Mouse (Mus musculus) intestine, embryonic 15.5 days (tissue): ENCODE results near the gene Pacrg. TPM values are rescaled to one million over a fixed set of nuclear protein-coding genes. Genes with fewer than 3 reads are reported as not detected.

ENCODE experiments used
- ATAC-seq: fragments of 200-750 bp; cut with Nextera tagmentation; 2 replicates; pipeline ENCODE4 v1.8.0; 2017; ENCODE audit warnings: moderate TSS enrichment, moderate library complexity
- H3K27ac ChIP-seq: fragments of 300-500 bp; sonication (generic); 2 replicates; pipeline ENCODE4 v1.5.1; 2015; ENCODE audit warnings: mild to moderate bottlenecking, inconsistent platforms
- H3K27me3 ChIP-seq: fragments of 300-500 bp; sonication (generic); replicated peaks from 2 replicates; pipeline ENCODE4 v1.6.1; 2015; ENCODE audit warnings: inconsistent platforms
- H3K36me3 ChIP-seq: fragments of 300-500 bp; sonication (generic); 2 replicates; pipeline ENCODE4 v1.6.1; 2015; ENCODE audit warnings: inconsistent platforms
- H3K4me1 ChIP-seq: fragments of 300-500 bp; sonication (generic); replicated peaks from 2 replicates; pipeline ENCODE4 v1.6.1; 2015; ENCODE audit warnings: inconsistent platforms
- H3K4me2 ChIP-seq: fragments of 300-500 bp; sonication (generic); replicated peaks from 2 replicates; pipeline ENCODE4 v1.6.1; 2015; ENCODE audit warnings: mild to moderate bottlenecking, inconsistent platforms
- H3K4me3 ChIP-seq: fragments of 300-500 bp; sonication (generic); replicated peaks from 2 replicates; pipeline ENCODE4 v1.5.1; 2015; ENCODE audit warnings: inconsistent platforms
- H3K9ac ChIP-seq: fragments of 300-500 bp; sonication (generic); 2 replicates; pipeline ENCODE4 v1.6.1; 2015; ENCODE audit warnings: inconsistent platforms
- H3K9me3 ChIP-seq: fragments of 300-500 bp; sonication (generic); 2 replicates; pipeline ENCODE4 v1.6.1; 2016; ENCODE audit warnings: inconsistent platforms
- WGBS: fragments of 180-500 bp; shearing (Covaris S2); methylation state at CpG from one replicate; pipeline ENCODE4 v1.1.7; 2015; 5-methylcytosine and 5-hydroxymethylcytosine counted together
- polyA plus RNA-seq: library from polyadenylated mRNA; unstranded; fragments of >200 nt; fragmentation: Nextera tagmentation; extraction: Ambion mirVana; gene quantifications from 2 replicates; pipeline ENCODE4 v1.2.1, GENCODE M21; 2015

Gene Pacrg
- polyA plus RNA-seq, 1 experiment from 2014 or later: 0.93 TPM

- no peaks in the 10 kb centered on the region for H3K4me1 ChIP-seq
- H3K36me3 ChIP-seq: no peaks in the 10 kb centered on the region
- H3K9me3 ChIP-seq: no peaks in the 10 kb centered on the region
- no peak for ATAC-seq
- no peak overlapping the region for H3K4me2 ChIP-seq
- no peak overlapping the region for H3K9ac ChIP-seq
- H3K27me3 ChIP-seq: no peaks in the 10 kb centered on the region
- no peak overlapping the region for H3K4me3 ChIP-seq
- WGBS: 39% methylated on average over 11 of the region's 11 CpGs
- no peak overlapping the region for H3K27ac ChIP-seq
These were observed 320.5 kb downstream of the Pacrg start for GRCm38 (mm10) chr17:10519506-10520155.

DNA sequence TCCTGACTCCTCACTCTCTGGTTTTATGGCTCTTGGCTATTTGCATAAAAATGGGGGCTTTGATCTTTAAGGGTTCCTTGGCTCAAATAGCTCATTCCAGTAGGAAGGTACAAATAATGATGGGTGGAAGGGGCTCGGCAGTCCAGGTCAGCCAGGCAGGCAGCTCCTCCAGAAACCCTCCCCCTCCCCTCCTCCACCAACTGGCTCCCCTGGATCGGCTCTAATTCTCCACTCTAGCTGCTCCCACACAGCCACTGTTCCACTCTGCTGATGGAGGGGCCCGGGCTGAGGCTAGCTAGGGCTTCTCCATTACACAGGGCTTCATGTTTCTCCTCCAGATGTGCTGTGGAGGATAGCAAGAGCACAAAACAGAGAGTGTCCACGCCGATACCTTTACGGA lies 325.3 kb downstream of the Pacrg start:
- H3K27me3 ChIP-seq: no peaks in the 10 kb centered on the region
- no peak overlapping the region for H3K4me3 ChIP-seq
- H3K9ac ChIP-seq: no peak overlapping the region
- ATAC-seq: no peak
- no peak overlapping the region for H3K4me2 ChIP-seq
- H3K9me3 ChIP-seq: no peaks in the 10 kb centered on the region
- H3K4me1 ChIP-seq: no peaks in the 10 kb centered on the region
- H3K36me3 ChIP-seq: no peaks in the 10 kb centered on the region
- H3K27ac ChIP-seq: no peak overlapping the region
- 58% methylated on average over 6 of the region's 6 CpGs for WGBS

GRCm38 (mm10) chr17:10510913-10511759 lies 329.0 kb downstream of the Pacrg start:
- Histone ChIP-seq H3K27me3 (no peaks in the 10 kb centered on the region), H3K9ac (no peak overlapping the region), H3K27ac (no peak overlapping the region), H3K4me3 (no peak overlapping the region), H3K9me3 (no peaks in the 10 kb centered on the region), H3K4me2 (no peak overlapping the region), H3K4me1 (no peaks in the 10 kb centered on the region), H3K36me3 (no peaks in the 10 kb centered on the region)
- ATAC-seq: no peak
- 82% methylated on average over 10 of the region's 10 CpGs for WGBS

DNA sequence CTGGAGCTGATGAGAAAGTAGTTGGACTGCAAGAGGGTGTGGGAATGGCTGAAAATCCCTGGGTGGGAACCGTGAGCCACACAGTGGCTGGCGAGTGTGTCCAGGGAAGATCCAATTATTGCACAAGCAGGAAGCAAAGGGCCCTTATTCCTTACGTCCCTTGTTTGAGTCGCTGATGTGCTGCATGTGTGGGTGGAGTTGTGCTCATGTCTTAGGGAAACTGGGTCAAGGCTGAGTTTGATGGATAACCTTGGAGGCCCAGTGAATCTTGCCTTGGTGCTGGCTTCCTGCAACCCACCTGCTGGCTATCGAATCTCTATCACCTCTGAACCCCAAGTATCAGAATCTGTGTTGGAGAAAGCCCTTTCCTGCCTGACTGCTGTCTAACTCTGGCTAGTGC lies 329.6 kb downstream of the Pacrg start:
- H3K36me3 ChIP-seq: no peaks in the 10 kb centered on the region
- no peak overlapping the region for H3K27ac ChIP-seq
- no peak overlapping the region for H3K4me2 ChIP-seq
- no peaks in the 10 kb centered on the region for H3K4me1 ChIP-seq
- 76% methylated on average over 5 of the region's 5 CpGs for WGBS
- H3K4me3 ChIP-seq: no peak overlapping the region
- H3K9ac ChIP-seq: no peak overlapping the region
- no peaks in the 10 kb centered on the region for H3K9me3 ChIP-seq
- H3K27me3 ChIP-seq: no peaks in the 10 kb centered on the region
- no peak for ATAC-seq

- H3K27me3 ChIP-seq: no peaks in the 10 kb centered on the region
- no peak overlapping the region for H3K4me3 ChIP-seq
- H3K27ac ChIP-seq: no peak overlapping the region
- no peak overlapping the region for H3K4me2 ChIP-seq
- no peaks in the 10 kb centered on the region for H3K9me3 ChIP-seq
- no peak overlapping the region for H3K9ac ChIP-seq
- H3K4me1 ChIP-seq: no peaks in the 10 kb centered on the region
- 76% methylated on average over 2 of the region's 2 CpGs for whole genome bisulfite sequencing
- no peaks in the 10 kb centered on the region for H3K36me3 ChIP-seq
- ATAC-seq: no peak
These were observed 332.0 kb downstream of the Pacrg start for GRCm38 (mm10) chr17:10508088-10508487.

- no peaks in the 10 kb centered on the region for H3K27me3 ChIP-seq
- no peak for ATAC-seq
- no peaks in the 10 kb centered on the region for H3K4me1 ChIP-seq
- H3K9me3 ChIP-seq: no peaks in the 10 kb centered on the region
- no peaks in the 10 kb centered on the region for H3K36me3 ChIP-seq
- H3K4me2 ChIP-seq: no peak overlapping the region
- H3K27ac ChIP-seq: no peak overlapping the region
- 68% methylated on average over 10 of the region's 10 CpGs for WGBS
- H3K9ac ChIP-seq: no peak overlapping the region
- H3K4me3 ChIP-seq: no peak overlapping the region
These were observed 332.6 kb downstream of the Pacrg start for GRCm38 (mm10) chr17:10507466-10507865.

- H3K4me3 ChIP-seq: no peak overlapping the region
- H3K4me1 ChIP-seq: no peaks in the 10 kb centered on the region
- no peak overlapping the region for H3K9ac ChIP-seq
- 81% methylated on average over 3 of the region's 3 CpGs for WGBS
- H3K36me3 ChIP-seq: no peaks in the 10 kb centered on the region
- H3K27me3 ChIP-seq: no peaks in the 10 kb centered on the region
- H3K4me2 ChIP-seq: no peak overlapping the region
- ATAC-seq: no peak
- no peaks in the 10 kb centered on the region for H3K9me3 ChIP-seq
- no peak overlapping the region for H3K27ac ChIP-seq
These were observed 333.2 kb downstream of the Pacrg start for GRCm38 (mm10) chr17:10506896-10507295.

DNA sequence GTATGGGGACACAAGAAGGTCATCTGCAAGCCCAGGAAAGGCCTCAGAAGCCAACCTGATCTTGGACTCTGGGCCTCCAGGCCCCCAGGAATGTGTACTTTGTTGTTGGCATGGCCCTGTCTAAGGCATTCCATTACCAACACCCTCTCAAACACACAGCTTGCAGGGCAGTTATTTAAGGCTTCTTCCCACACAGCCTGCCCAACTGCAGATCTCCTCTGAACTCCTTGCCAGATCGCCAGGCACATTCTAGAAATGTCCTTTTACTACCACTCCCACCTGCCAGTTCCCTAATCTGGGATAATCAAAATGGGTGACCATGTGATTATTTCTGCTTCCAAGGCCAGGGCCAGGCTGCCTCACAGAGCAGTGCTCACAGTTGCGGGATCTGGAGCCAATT lies 338.7 kb downstream of the Pacrg start:
- no peaks in the 10 kb centered on the region for H3K9me3 ChIP-seq
- 0 out of 2 replicates have a peak, but pooled peaks cover under 1% of the 10 kb centered on the region for H3K4me1 ChIP-seq
- no peak overlapping the region for H3K9ac ChIP-seq
- 70% methylated on average over 2 of the region's 2 CpGs for WGBS
- no peak overlapping the region for H3K4me3 ChIP-seq
- no peak overlapping the region for H3K4me2 ChIP-seq
- H3K36me3 ChIP-seq: no peaks in the 10 kb centered on the region
- 0 out of 2 replicates have a peak, but pooled peaks have one; percentile 28 for ATAC-seq
- H3K27me3 ChIP-seq: no peaks in the 10 kb centered on the region
- H3K27ac ChIP-seq: no peak overlapping the region

DNA sequence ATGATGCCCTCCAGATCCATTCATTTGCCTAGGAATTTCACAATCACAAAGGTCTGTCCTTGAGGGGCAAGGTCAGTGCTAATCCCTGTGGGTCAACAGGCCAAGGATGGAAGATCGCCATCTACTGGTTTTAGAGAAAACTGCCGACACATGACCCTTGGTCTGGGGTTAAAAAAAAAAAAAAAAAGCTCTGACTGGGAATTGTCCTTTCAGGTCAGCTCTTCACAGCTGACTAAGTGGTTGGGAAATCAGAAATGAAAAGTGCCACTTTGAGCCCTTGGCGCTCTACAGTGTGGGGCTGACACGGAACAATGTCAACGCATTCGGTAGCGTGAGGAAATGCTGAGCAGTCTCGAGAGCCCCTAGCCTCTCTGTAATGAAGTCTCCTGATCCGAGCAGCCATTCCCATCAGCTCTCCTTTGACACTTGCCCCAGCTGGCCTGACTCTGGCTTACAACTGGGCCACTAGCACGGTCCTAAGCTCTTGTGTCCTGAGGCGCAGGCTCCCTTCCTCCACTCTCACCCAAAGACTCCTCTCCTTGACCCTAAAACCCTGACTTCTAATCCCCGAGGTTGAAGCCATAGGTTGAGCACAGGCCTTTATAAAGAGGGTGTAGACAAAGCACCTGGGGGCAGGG lies 339.2 kb downstream of the Pacrg start:
- Histone ChIP-seq H3K27ac (no peak overlapping the region), H3K36me3 (no peaks in the 10 kb centered on the region), H3K27me3 (no peaks in the 10 kb centered on the region), H3K4me3 (no peak overlapping the region), H3K4me1 (peaks cover 5% of the 10 kb centered on the region; the same call in 1 of the 2 replicates), H3K4me2 (no peak overlapping the region), H3K9me3 (no peaks in the 10 kb centered on the region), H3K9ac (no peak overlapping the region)
- 56% methylated on average over 12 of the region's 12 CpGs for WGBS
- ATAC-seq: peak; percentile 28; the same call in 1 of the 2 replicates

- H3K36me3 ChIP-seq: no peaks in the 10 kb centered on the region
- no peaks in the 10 kb centered on the region for H3K9me3 ChIP-seq
- no peak for ATAC-seq
- no peak overlapping the region for H3K4me3 ChIP-seq
- peaks cover 7% of the 10 kb centered on the region; the same call in 1 of the 2 replicates for H3K4me1 ChIP-seq
- no peak overlapping the region for H3K4me2 ChIP-seq
- no peak overlapping the region for H3K9ac ChIP-seq
- WGBS: 74% methylated on average over 6 of the region's 6 CpGs
- no peaks in the 10 kb centered on the region for H3K27me3 ChIP-seq
- no peak overlapping the region for H3K27ac ChIP-seq
These were observed 341.0 kb downstream of the Pacrg start for GRCm38 (mm10) chr17:10498935-10499655.

- H3K4me3 ChIP-seq: no peak overlapping the region
- no peaks in the 10 kb centered on the region for H3K9me3 ChIP-seq
- peaks cover 7% of the 10 kb centered on the region; the same call in 1 of the 2 replicates for H3K4me1 ChIP-seq
- H3K27me3 ChIP-seq: no peaks in the 10 kb centered on the region
- no peaks in the 10 kb centered on the region for H3K36me3 ChIP-seq
- 49% methylated on average over 4 of the region's 4 CpGs for WGBS
- H3K27ac ChIP-seq: no peak overlapping the region
- ATAC-seq: no peak
- no peak overlapping the region for H3K9ac ChIP-seq
- H3K4me2 ChIP-seq: no peak overlapping the region
These were observed 342.2 kb downstream of the Pacrg start for GRCm38 (mm10) chr17:10497781-10498420.
